Mouse (Mus musculus): Measurements from ENCODE around the gene Xrra1.

DNA sequence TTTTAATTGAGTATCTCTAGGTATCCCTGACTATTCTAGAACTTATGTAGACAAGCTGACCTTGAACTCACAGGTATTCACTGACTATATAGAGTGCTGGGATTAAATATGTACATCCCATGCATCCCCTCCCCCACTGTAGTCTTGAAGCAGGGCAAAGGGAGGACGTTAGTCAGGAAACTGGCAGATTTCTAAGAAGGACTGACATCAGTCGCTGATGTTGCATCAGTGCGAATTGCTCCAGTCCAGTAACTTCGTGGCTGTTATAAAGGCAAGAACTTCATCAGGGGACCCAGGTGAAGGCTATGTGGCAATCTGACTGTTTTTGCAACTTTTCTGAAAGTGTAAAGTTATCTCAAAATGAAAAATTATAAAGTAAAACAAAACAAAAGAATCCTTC, 10.4 kb downstream of the Xrra1 start:
- TF ChIP-seq POLR2A (IDR thresholded peaks at IDR 0.05; ENCODE audit: low read depth, low read length) (no peak), CTCF (IDR thresholded peaks at IDR 0.05; ENCODE audit: borderline replicate concordance, insufficient read depth, low read length) (no peak)
